In genomic region chr7:145239145-145239544, GRCm38 (mm10) we compare ENCODE assay signal across 12 mouse cellular contexts. TPM values are rescaled to one million over a fixed set of nuclear protein-coding genes. Genes with fewer than 3 reads are reported as not detected.
A peak's percentile ranks its signal among the peaks of the same experiment; 100 is the strongest.
DNase-seq lines count a peak whose midpoint lies in the region; ATAC-seq and TF ChIP-seq lines count a peak whose summit lies in the region.
"Had no signal": no experiment of that assay in that cellular context is flagged by ENCODE, and none has a peak within 500 bp of the region (broad histone marks: within the 10 kb centered on the region; RNA-seq: fewer than 3 reads in every experiment).

No protein-coding gene starts in this region.

- no peak for TF ChIP-seq CTCF in thymus, adult 2 months (IDR thresholded peaks at IDR 0.05; ENCODE audit: borderline replicate concordance, control insufficient read depth, extremely low read depth, insufficient read depth, low read length, poor library complexity)

- 53% methylated on average over 6 of the region's 6 CpGs for WGBS in heart, embryonic 12.5 days
- WGBS in thymus, adult 2 months = 92% methylated on average over 6 of the region's 6 CpGs

- no peak overlapping the region for H3K4me2 ChIP-seq in heart, embryonic 12.5 days
- H3K4me2 ChIP-seq: limb, embryonic 13.5 days had no signal

- no peak overlapping the region for H3K9ac ChIP-seq in heart, embryonic 12.5 days
- H3K9ac ChIP-seq: limb, embryonic 13.5 days had no signal

- ATAC-seq in heart, embryonic 12.5 days (ENCODE audit: insufficient number of reproducible peaks, low FRiP score) = no peak
- ATAC-seq: forebrain, embryonic 16.5 days had no signal

- no peak overlapping the region for H3K27ac ChIP-seq in heart, embryonic 12.5 days (ENCODE audit: poor library complexity, severe bottlenecking)
- H3K27ac ChIP-seq in thymus, adult 2 months (ENCODE audit: control insufficient read depth, insufficient read depth, low read length) = no peak overlapping the region
- H3K27ac ChIP-seq: limb, embryonic 13.5 days had no signal

- DNase-seq in heart, adult 9 months (ENCODE audit: low spot score in 2 of 2) = peak; percentile 13 to 23
- DNase-seq in ovary, postnatal 36 days (ENCODE audit: low spot score) = peak; percentile 26
- no peak for DNase-seq in ovary, postnatal 14 days (ENCODE audit: low spot score)
- peak; percentile 46 for DNase-seq in kidney, postnatal 10 days
- DNase-seq in lung, postnatal 4 days = peak; percentile 43 to 71
- DNase-seq in right cerebral cortex, postnatal 36 days (ENCODE audit: low spot score in 2 of 2) = no peak
- DNase-seq in thymus, adult 2 months = no peak

- H3K4me1 ChIP-seq in heart, embryonic 12.5 days (replicated peaks) = peaks cover 8% of the 10 kb centered on the region; the same call in 1 of the 2 replicates
- no peaks in the 10 kb centered on the region for H3K4me1 ChIP-seq in thymus, adult 2 months (replicated peaks; ENCODE audit: control insufficient read depth, insufficient read depth, low read length)

- H3K27me3 ChIP-seq in heart, embryonic 12.5 days (replicated peaks) = 0 out of 2 replicates have a peak, but pooled peaks cover 9% of the 10 kb centered on the region
- H3K27me3 ChIP-seq in thymus, adult 2 months (ENCODE audit: control insufficient read depth, insufficient read depth, low read length) = no peaks in the 10 kb centered on the region
- H3K27me3 ChIP-seq: limb, embryonic 13.5 days had no signal

- H3K4me3 ChIP-seq in heart, embryonic 12.5 days = no peak overlapping the region
- H3K4me3 ChIP-seq in thymus, adult 2 months (ENCODE audit: control insufficient read depth, insufficient read depth, low read length) = no peak overlapping the region
- H3K4me3 ChIP-seq: limb, embryonic 13.5 days; megakaryocyte, embryonic 14.5 days had no signal

- H3K36me3 ChIP-seq in heart, embryonic 12.5 days = no peaks in the 10 kb centered on the region
- H3K36me3 ChIP-seq in thymus, adult 2 months (ENCODE audit: control insufficient read depth, insufficient read depth, low read length) = no peaks in the 10 kb centered on the region
- H3K36me3 ChIP-seq: limb, embryonic 13.5 days had no signal

- TF ChIP-seq POLR2A in thymus, adult 2 months (IDR thresholded peaks at IDR 0.05; ENCODE audit: control insufficient read depth, extremely low read depth, insufficient read depth, low read length, poor library complexity) = no peak

- H3K9me3 ChIP-seq in heart, embryonic 12.5 days (replicated peaks) = no peaks in the 10 kb centered on the region
- H3K9me3 ChIP-seq: limb, embryonic 13.5 days had no signal

RNA-seq across cellular contexts. Expression of gene 1810010D01Rik, which starts 31.2 kb away (rescaled TPM):
- polyA plus RNA-seq in heart, embryonic 12.5 days (2016; fragmentation: Nextera tagmentation; extraction: Ambion mirVana) = 0.30 and 0.36 TPM in 2 replicates
- polyA plus RNA-seq in thymus, adult 2 months (2012; rRNA removed) = 1.9 and 2.5 TPM in 2 replicates
- polyA plus RNA-seq: forebrain, embryonic 16.5 days; heart, embryonic 14.5 days had no signal

RNA-seq across cellular contexts. Expression of gene Tpcn2, which starts 44.7 kb away (rescaled TPM):
- 6.4 and 7.3 TPM in 2 replicates for polyA plus RNA-seq in heart, embryonic 12.5 days (2016; fragmentation: Nextera tagmentation; extraction: Ambion mirVana)
- 38.4 and 49.2 TPM in 2 replicates for polyA plus RNA-seq in thymus, adult 2 months (2012; rRNA removed)

Comparison
In these comparisons a context has a peak if more than half of its experiments do, and no peak if none do; other contexts are left out.
1. DNase-seq: peak in heart, adult 9 months (2 of 2), ovary, postnatal 36 days (single experiment), kidney, postnatal 10 days (single experiment) and lung, postnatal 4 days (2 of 2); none in ovary, postnatal 14 days (single experiment), right cerebral cortex, postnatal 36 days (0 of 2) and thymus, adult 2 months (single experiment).